Mouse (Mus musculus): ENCODE data around the gene Eif2ak3. TPM values are rescaled to one million over a fixed set of nuclear protein-coding genes. Genes with fewer than 3 reads are reported as not detected.

Gene Eif2ak3
- 10.2 and 12.2 TPM in 2 replicates for polyA plus RNA-seq (2015; fragmentation: Nextera tagmentation; extraction: Ambion mirVana)

GRCm38 (mm10) chr6:70844002-70844804, at the start of gene Eif2ak3:
Eif2ak3 (plus strand) TSS chr6:70844515.
- peak; percentile 99 for ATAC-seq (ENCODE audit: insufficient number of reproducible peaks, insufficient read depth, low FRiP score, low TSS enrichment, low read depth)
- no peaks in the 10 kb centered on the region for H3K36me3 ChIP-seq
- peaks cover 28% of the 10 kb centered on the region for H3K4me1 ChIP-seq
- H3K4me3 ChIP-seq = peak within 1 kb of the TSS; percentile 96
- peak within 1 kb of the TSS; percentile 86 for H3K9ac ChIP-seq
- H3K9me3 ChIP-seq = no peaks in the 10 kb centered on the region
- under 1% methylated on average over 54 of the region's 63 CpGs for WGBS
- no peaks in the 10 kb centered on the region for H3K27me3 ChIP-seq
- H3K4me2 ChIP-seq = peak within 1 kb of the TSS; percentile 68
- peak within 1 kb of the TSS; percentile 89 for H3K27ac ChIP-seq

- Histone ChIP-seq H3K36me3 (no peaks in the 10 kb centered on the region), H3K4me3 (no peak overlapping the region), H3K9ac (no peak overlapping the region), H3K27me3 (no peaks in the 10 kb centered on the region), H3K4me2 (no peak overlapping the region), H3K27ac (no peak overlapping the region), H3K4me1 (peaks cover 5% of the 10 kb centered on the region), H3K9me3 (no peaks in the 10 kb centered on the region)
- 83% methylated on average over 6 of the region's 6 CpGs for WGBS
- ATAC-seq (ENCODE audit: insufficient number of reproducible peaks, insufficient read depth, low FRiP score, low TSS enrichment, low read depth) = no peak
Measured at GRCm38 (mm10) chr6:70796940-70797339, 47.4 kb upstream of the Eif2ak3 start.

GRCm38 (mm10) chr6:70797581-70798251, 46.6 kb upstream of the Eif2ak3 start:
- WGBS = 19% methylated on average over 9 of the region's 9 CpGs

GRCm38 (mm10) chr6:70804632-70805031, 39.7 kb upstream of the Eif2ak3 start:
- H3K36me3 ChIP-seq = no peaks in the 10 kb centered on the region
- H3K9me3 ChIP-seq = no peaks in the 10 kb centered on the region
- H3K9ac ChIP-seq = no peak overlapping the region
- whole genome bisulfite sequencing = 26% methylated on average over 3 of the region's 3 CpGs
- ATAC-seq (ENCODE audit: insufficient number of reproducible peaks, insufficient read depth, low FRiP score, low TSS enrichment, low read depth) = no peak
- no peak overlapping the region for H3K4me3 ChIP-seq
- no peak overlapping the region for H3K27ac ChIP-seq
- no peaks in the 10 kb centered on the region for H3K27me3 ChIP-seq
- H3K4me2 ChIP-seq = peak overlapping the region; percentile 47
- no peaks in the 10 kb centered on the region for H3K4me1 ChIP-seq

More at GRCm38 (mm10) chr6:70797581-70798251, 46.6 kb upstream of the Eif2ak3 start:
- H3K9me3 ChIP-seq = no peaks in the 10 kb centered on the region
- H3K9ac ChIP-seq = no peak overlapping the region
- no peaks in the 10 kb centered on the region for H3K36me3 ChIP-seq
- no peak for ATAC-seq (ENCODE audit: insufficient number of reproducible peaks, insufficient read depth, low FRiP score, low TSS enrichment, low read depth)
- H3K4me1 ChIP-seq = peaks cover 3% of the 10 kb centered on the region
- no peak overlapping the region for H3K4me2 ChIP-seq
- H3K27ac ChIP-seq = no peak overlapping the region
- H3K27me3 ChIP-seq = no peaks in the 10 kb centered on the region
- H3K4me3 ChIP-seq = no peak overlapping the region

GRCm38 (mm10) chr6:70805267-70805666, 39.0 kb upstream of the Eif2ak3 start:
- H3K9ac ChIP-seq = no peak overlapping the region
- H3K27me3 ChIP-seq = no peaks in the 10 kb centered on the region
- peak overlapping the region; percentile 47 for H3K4me2 ChIP-seq
- H3K36me3 ChIP-seq = no peaks in the 10 kb centered on the region
- H3K27ac ChIP-seq = no peak overlapping the region
- peak overlapping the region; percentile 14; the same call in 1 of the 2 replicates for H3K4me3 ChIP-seq
- WGBS = 14% methylated on average over 7 of the region's 7 CpGs
- H3K4me1 ChIP-seq = no peaks in the 10 kb centered on the region
- peak; percentile 71 for ATAC-seq (ENCODE audit: insufficient number of reproducible peaks, insufficient read depth, low FRiP score, low TSS enrichment, low read depth)
- H3K9me3 ChIP-seq = no peaks in the 10 kb centered on the region

- Histone ChIP-seq H3K27me3 (no peaks in the 10 kb centered on the region), H3K9ac (no peak overlapping the region), H3K27ac (no peak overlapping the region), H3K9me3 (no peaks in the 10 kb centered on the region), H3K4me1 (no peaks in the 10 kb centered on the region), H3K4me2 (peak overlapping the region; percentile 47; the same call in 1 of the 2 replicates), H3K36me3 (no peaks in the 10 kb centered on the region), H3K4me3 (no peak overlapping the region)
- WGBS = 15% methylated on average over 13 of the region's 13 CpGs
- peak; percentile 29; the same call in 1 of the 2 replicates for ATAC-seq (ENCODE audit: insufficient number of reproducible peaks, insufficient read depth, low FRiP score, low TSS enrichment, low read depth)
Measured at GRCm38 (mm10) chr6:70805820-70806513, 38.3 kb upstream of the Eif2ak3 start.

- H3K36me3 ChIP-seq = no peaks in the 10 kb centered on the region
- no peaks in the 10 kb centered on the region for H3K27me3 ChIP-seq
- H3K9ac ChIP-seq = no peak overlapping the region
- H3K4me3 ChIP-seq = no peak overlapping the region
- H3K9me3 ChIP-seq = no peaks in the 10 kb centered on the region
- no peaks in the 10 kb centered on the region for H3K4me1 ChIP-seq
- H3K4me2 ChIP-seq = no peak overlapping the region
- no peak for ATAC-seq (ENCODE audit: insufficient number of reproducible peaks, insufficient read depth, low FRiP score, low TSS enrichment, low read depth)
- no peak overlapping the region for H3K27ac ChIP-seq
- WGBS = 67% methylated on average over 1 of the region's 1 CpGs
Measured at GRCm38 (mm10) chr6:70806514-70806912, 37.8 kb upstream of the Eif2ak3 start.

GRCm38 (mm10) chr6:70810524-70810923, 33.8 kb upstream of the Eif2ak3 start:
- ATAC-seq (ENCODE audit: insufficient number of reproducible peaks, insufficient read depth, low FRiP score, low TSS enrichment, low read depth) = no peak
- WGBS = 85% methylated on average over 1 of the region's 1 CpGs
- H3K4me3 ChIP-seq = no peak overlapping the region
- H3K9ac ChIP-seq = no peak overlapping the region
- H3K36me3 ChIP-seq = no peaks in the 10 kb centered on the region
- H3K4me1 ChIP-seq = no peaks in the 10 kb centered on the region
- H3K4me2 ChIP-seq = no peak overlapping the region
- no peaks in the 10 kb centered on the region for H3K27me3 ChIP-seq
- H3K9me3 ChIP-seq = no peaks in the 10 kb centered on the region
- H3K27ac ChIP-seq = no peak overlapping the region

- H3K36me3 ChIP-seq = no peaks in the 10 kb centered on the region
- H3K4me3 ChIP-seq = no peak overlapping the region
- no peak overlapping the region for H3K27ac ChIP-seq
- H3K4me2 ChIP-seq = no peak overlapping the region
- H3K9ac ChIP-seq = no peak overlapping the region
- H3K9me3 ChIP-seq = no peaks in the 10 kb centered on the region
- no peaks in the 10 kb centered on the region for H3K4me1 ChIP-seq
- ATAC-seq (ENCODE audit: insufficient number of reproducible peaks, insufficient read depth, low FRiP score, low TSS enrichment, low read depth) = no peak
- 18% methylated on average over 6 of the region's 6 CpGs for WGBS
- H3K27me3 ChIP-seq = no peaks in the 10 kb centered on the region
Measured at GRCm38 (mm10) chr6:70811557-70812525, 32.5 kb upstream of the Eif2ak3 start.

GRCm38 (mm10) chr6:70812526-70812895, 31.8 kb upstream of the Eif2ak3 start:
- Histone ChIP-seq H3K27ac (no peak overlapping the region), H3K9ac (no peak overlapping the region), H3K36me3 (no peaks in the 10 kb centered on the region), H3K4me3 (no peak overlapping the region), H3K27me3 (no peaks in the 10 kb centered on the region), H3K4me2 (no peak overlapping the region), H3K4me1 (no peaks in the 10 kb centered on the region), H3K9me3 (no peaks in the 10 kb centered on the region)
- WGBS = 29% methylated on average over 4 of the region's 4 CpGs
- ATAC-seq (ENCODE audit: insufficient number of reproducible peaks, insufficient read depth, low FRiP score, low TSS enrichment, low read depth) = no peak

Measured in embryonic facial prominence, embryonic 13.5 days (tissue).